19 mouse cellular contexts compared by ENCODE assay signal in the genomic region with DNA sequence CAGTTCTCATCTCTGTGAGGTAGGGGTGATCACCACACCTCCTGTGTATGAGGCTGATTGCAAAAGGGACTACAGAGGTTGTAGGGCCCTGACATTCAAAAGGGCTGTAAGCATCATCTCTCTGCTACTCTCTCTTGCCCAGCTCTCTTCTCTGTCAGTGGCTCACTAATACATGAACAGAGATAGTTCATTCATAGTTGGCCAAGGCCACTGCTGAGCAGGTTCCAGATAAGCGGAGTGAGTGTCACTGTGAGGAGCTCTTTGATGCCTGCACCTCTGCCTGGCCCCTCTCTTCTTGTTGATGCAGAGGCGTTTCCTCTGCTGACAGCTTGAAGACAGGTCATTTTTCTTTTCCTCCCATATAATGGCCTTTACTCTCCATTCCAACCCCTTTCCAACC.
DNase-seq lines count a peak whose midpoint lies in the region; ATAC-seq and TF ChIP-seq lines count a peak whose summit lies in the region.
"Had no signal": no experiment of that assay in that cellular context is flagged by ENCODE, and none has a peak within 500 bp of the region (broad histone marks: within the 10 kb centered on the region; RNA-seq: fewer than 3 reads in every experiment).

No protein-coding gene starts in this region.

- no peak for TF ChIP-seq POLR2A in heart, adult 2 months (IDR thresholded peaks at IDR 0.05; ENCODE audit: insufficient read depth, low read depth, low read length)

- no peak for TF ChIP-seq EP300 in heart, adult 2 months (IDR thresholded peaks at IDR 0.05; ENCODE audit: insufficient read depth, low read depth, low read length)

- peaks cover 39% of the 10 kb centered on the region for H3K36me3 ChIP-seq in heart, adult 2 months (ENCODE audit: control insufficient read depth, insufficient read depth, low read length)
- no peaks in the 10 kb centered on the region for H3K36me3 ChIP-seq in kidney, embryonic 15.5 days
- H3K36me3 ChIP-seq in limb, embryonic 11.5 days (ENCODE audit: control insufficient read depth, insufficient read depth, low read length): no peaks in the 10 kb centered on the region
- H3K36me3 ChIP-seq: embryonic facial prominence, embryonic 12.5 days; hindbrain, embryonic 15.5 days; limb, embryonic 15.5 days had no signal

- peak; percentile 21; the same call in 1 of the 2 replicates for ATAC-seq in kidney, embryonic 15.5 days (replicated peaks; ENCODE audit: low FRiP score)
- ATAC-seq in limb, embryonic 11.5 days (ENCODE audit: insufficient number of reproducible peaks, low FRiP score, low TSS enrichment, low read depth): peak; percentile 5; the same call in 1 of the 2 replicates
- no peak for ATAC-seq in megakaryocyte-erythroid progenitor cell, adult 5-6 weeks (replicated peaks; ENCODE audit: low FRiP score, low TSS enrichment, poor library complexity, severe bottlenecking)
- ATAC-seq: activated CD4-positive, CD25-positive, alpha-beta regulatory T cell, adult 4 months; forebrain, postnatal 0 days; lung, postnatal 0 days had no signal

- peak overlapping the region; percentile 50; the same call in 1 of the 2 replicates for H3K27ac ChIP-seq in heart, adult 2 months
- H3K27ac ChIP-seq in kidney, embryonic 15.5 days: no peak overlapping the region
- no peak overlapping the region for H3K27ac ChIP-seq in limb, embryonic 11.5 days (replicated peaks; ENCODE audit: low read depth, low read length)
- H3K27ac ChIP-seq: hindbrain, embryonic 15.5 days; limb, embryonic 15.5 days had no signal

- H3K4me1 ChIP-seq in heart, adult 2 months (ENCODE audit: control insufficient read depth, insufficient read depth, low read length): peaks cover 34% of the 10 kb centered on the region
- peaks cover 54% of the 10 kb centered on the region for H3K4me1 ChIP-seq in kidney, embryonic 15.5 days
- H3K4me1 ChIP-seq in limb, embryonic 11.5 days (ENCODE audit: control insufficient read depth, insufficient read depth, low read length): peaks cover 26% of the 10 kb centered on the region

- H3K4me3 ChIP-seq in heart, adult 2 months: no peak overlapping the region
- H3K4me3 ChIP-seq in kidney, embryonic 15.5 days (replicated peaks): no peak overlapping the region
- no peak overlapping the region for H3K4me3 ChIP-seq in limb, embryonic 11.5 days (ENCODE audit: low read depth, low read length)
- H3K4me3 ChIP-seq: embryonic facial prominence, embryonic 12.5 days; hindbrain, embryonic 15.5 days; limb, embryonic 15.5 days; megakaryocyte, embryonic 14.5 days had no signal

- intact Hi-C loops in heart, adult 2 months (cut with DNase I): no loop called here

- no peaks in the 10 kb centered on the region for H3K27me3 ChIP-seq in heart, adult 2 months (ENCODE audit: control insufficient read depth, insufficient read depth, low read length)
- peaks cover 8% of the 10 kb centered on the region; the same call in 1 of the 2 replicates for H3K27me3 ChIP-seq in kidney, embryonic 15.5 days
- H3K27me3 ChIP-seq in limb, embryonic 11.5 days (ENCODE audit: control insufficient read depth, insufficient read depth, low read length): no peaks in the 10 kb centered on the region
- H3K27me3 ChIP-seq: embryonic facial prominence, embryonic 12.5 days; hindbrain, embryonic 15.5 days; limb, embryonic 15.5 days; megakaryocyte, embryonic 14.5 days had no signal

- no peaks in the 10 kb centered on the region for H3K9me3 ChIP-seq in kidney, embryonic 15.5 days (replicated peaks)
- H3K9me3 ChIP-seq in limb, embryonic 11.5 days (ENCODE audit: control insufficient read depth, low read length): no peaks in the 10 kb centered on the region
- H3K9me3 ChIP-seq: embryonic facial prominence, embryonic 12.5 days; hindbrain, embryonic 15.5 days; limb, embryonic 15.5 days; megakaryocyte, embryonic 14.5 days had no signal

- no peak overlapping the region for H3K9ac ChIP-seq in heart, adult 2 months (ENCODE audit: low read depth, low read length)
- no peak overlapping the region for H3K9ac ChIP-seq in kidney, embryonic 15.5 days
- no peak overlapping the region for H3K9ac ChIP-seq in limb, embryonic 11.5 days (ENCODE audit: low read length)
- H3K9ac ChIP-seq: embryonic facial prominence, embryonic 12.5 days; forebrain, postnatal 0 days; hindbrain, embryonic 15.5 days; limb, embryonic 15.5 days had no signal

- H3K79me2 ChIP-seq in heart, adult 2 months (replicated peaks; ENCODE audit: control insufficient read depth, insufficient read depth, low read length): peaks cover 3% of the 10 kb centered on the region

- TF ChIP-seq CTCF in heart, adult 2 months (IDR thresholded peaks at IDR 0.05): no peak

- DNase-seq in heart, adult 2 months: no peak
- no peak for DNase-seq in heart, adult 8-10 months (ENCODE audit: low spot score)
- no peak for DNase-seq in kidney, postnatal 25 days
- DNase-seq in adrenal gland, postnatal 14 days: peak; percentile 50
- DNase-seq in limb, embryonic 11.5 days (ENCODE audit: low spot score): peak; percentile 34
- DNase-seq in c-Kit-positive CD71-positive TER-119-positive erythroid progenitor cells, embryonic 14.5 days (ENCODE audit: low spot score): no peak
- DNase-seq: cerebellum, adult 9-11 months; forebrain, postnatal 0 days; gastrocnemius, postnatal 14 days; kidney, adult 2 months; thymus, adult 18-20 months had no signal

- H3K4me2 ChIP-seq in kidney, embryonic 15.5 days: no peak overlapping the region
- no peak overlapping the region for H3K4me2 ChIP-seq in limb, embryonic 11.5 days (ENCODE audit: low read depth, severe bottlenecking)
- H3K4me2 ChIP-seq: embryonic facial prominence, embryonic 12.5 days; hindbrain, embryonic 15.5 days; limb, embryonic 15.5 days had no signal

- WGBS in heart, adult 2 months: 31% methylated on average over 2 of the region's 2 CpGs
- WGBS in kidney, embryonic 15.5 days: 13% methylated on average over 2 of the region's 2 CpGs
- 3% methylated on average over 2 of the region's 2 CpGs for WGBS in limb, embryonic 11.5 days

Comparison
In these comparisons a context has a peak if more than half of its experiments do, and no peak if none do; other contexts are left out.
1. DNase-seq: peak in adrenal gland, postnatal 14 days (single experiment) and limb, embryonic 11.5 days (single experiment); none in heart, adult 2 months (0 of 2), heart, adult 8-10 months (single experiment), kidney, postnatal 25 days (0 of 2) and c-Kit-positive CD71-positive TER-119-positive erythroid progenitor cells, embryonic 14.5 days (single experiment).